Mouse (Mus musculus) frontal cortex, postnatal 36 days (tissue): ENCODE measurements at regions not wholly inside any gene's neighbourhood (a gene's known extent, or its start where the extent isn't known, plus 50 kb on each side); places are given as distances from the start of the nearest gene placed in this dataset.
"Not testable (repeated sequence)": the region's sequence is repeated elsewhere in the genome, so short reads cannot be mapped to it uniquely, and the experiment has no call there.

Experiments
- DNase-seq, 2 experiments: peaks; one replicate each; pipeline ENCODE4 v3.0.0; 2022; ENCODE audit warnings: low spot score in 2 of 2

- DNase-seq: no peak
Measured at GRCm38 (mm10) chr11:9932360-9933265, 740.9 kb downstream of the Abca13 start.

DNA sequence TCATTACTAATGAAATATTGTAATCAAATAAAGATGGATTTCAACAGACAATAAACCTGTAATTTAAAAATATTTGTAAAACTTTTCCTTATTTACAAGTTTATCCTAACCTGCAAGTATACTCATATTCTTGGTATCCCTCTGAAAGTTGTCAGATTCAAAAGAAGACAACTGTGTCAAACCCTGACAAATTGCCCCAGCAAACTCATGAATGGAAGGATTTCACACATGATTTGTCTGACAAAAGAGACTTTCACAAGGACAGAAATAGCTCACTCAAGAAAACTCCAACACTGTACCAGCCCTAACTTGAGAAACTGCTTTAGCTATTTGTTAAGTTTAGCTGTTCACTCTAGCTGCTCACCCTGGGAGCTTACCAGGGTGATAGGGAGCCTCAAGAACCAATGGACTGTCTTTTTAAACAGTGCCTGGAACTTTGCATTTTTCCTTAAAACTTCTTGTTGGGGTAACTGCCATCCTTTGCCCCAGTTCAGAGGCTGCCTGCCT lies 771.0 kb downstream of the Abca13 start:
- no peak for DNase-seq

DNA sequence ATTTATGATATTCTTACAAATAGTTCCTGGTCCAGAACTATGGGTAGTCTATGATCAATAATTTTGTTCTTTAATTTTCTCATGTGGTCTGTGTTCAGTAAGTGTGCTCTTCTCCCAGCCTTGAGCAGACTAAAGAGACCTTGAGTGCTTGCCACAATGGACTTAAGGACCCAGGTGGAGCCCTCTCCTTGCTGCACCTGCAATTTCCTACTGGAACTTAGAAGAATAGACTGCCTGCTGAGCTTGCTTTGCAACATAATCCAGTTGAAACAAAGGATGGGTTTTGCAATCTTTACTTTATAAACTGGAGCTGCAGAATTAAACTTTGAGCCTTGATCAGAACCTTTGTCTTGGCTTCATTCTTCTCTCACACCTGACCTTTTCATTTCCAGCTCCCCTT lies 791.2 kb downstream of the Abca13 start:
- no peak for DNase-seq

GRCm38 (mm10) chr11:9994601-9995166 lies 802.9 kb downstream of the Abca13 start:
- DNase-seq: no peak

- no peak for DNase-seq
Measured at GRCm38 (mm10) chr11:9995356-9995755, 803.6 kb downstream of the Abca13 start.

DNA sequence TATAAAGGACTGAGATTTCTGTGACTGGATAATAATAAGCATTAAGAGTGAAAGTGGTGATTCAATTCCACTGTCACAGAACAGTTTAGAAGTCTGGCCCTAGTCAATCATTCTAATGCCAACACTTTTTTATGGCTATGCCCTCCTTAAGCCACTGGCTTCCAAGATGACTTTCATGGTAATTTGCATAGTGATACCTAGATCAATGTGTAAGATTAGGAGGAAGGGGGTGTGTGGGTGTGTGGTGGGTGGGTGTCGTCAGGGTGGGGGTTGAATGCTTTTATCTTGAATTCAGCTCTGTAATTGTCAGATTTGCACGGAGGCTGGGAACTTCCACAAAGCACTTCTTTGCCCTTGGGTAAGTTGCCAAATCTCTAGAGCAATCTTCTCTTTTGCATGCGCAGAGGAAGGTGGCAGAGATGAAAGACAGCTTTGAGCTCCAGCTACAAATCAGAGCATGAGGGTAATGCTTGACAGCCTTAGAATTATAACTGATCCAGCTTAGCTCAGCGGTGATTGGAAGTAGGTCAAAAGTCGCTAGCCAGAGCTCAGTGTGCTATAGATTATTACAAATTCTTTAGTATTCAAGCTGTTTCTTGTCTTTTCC lies 805.9 kb downstream of the Abca13 start:
- peak in 1 of 2 experiments; percentile 2 for DNase-seq

- DNase-seq: no peak
Measured at GRCm38 (mm10) chr11:10002170-10002569, 810.4 kb downstream of the Abca13 start.

DNA sequence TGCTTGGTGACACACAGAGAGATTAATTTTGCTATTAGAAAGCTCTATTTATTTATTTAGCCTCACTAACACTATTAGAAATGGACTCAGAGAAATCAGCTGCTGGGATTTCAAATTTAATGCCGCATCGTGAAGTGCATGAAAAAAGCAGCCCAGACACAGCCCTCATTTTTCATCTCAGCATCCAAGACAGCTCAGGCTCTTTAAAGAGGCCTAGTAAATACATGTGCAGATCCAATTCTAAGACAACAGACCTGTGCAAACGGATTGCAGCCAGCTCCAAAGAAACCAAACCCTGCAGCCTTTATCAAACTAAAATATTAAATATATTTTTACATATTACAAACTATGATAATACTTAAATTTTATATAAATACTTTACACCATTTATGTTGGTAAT lies 815.1 kb downstream of the Abca13 start:
- no peak for DNase-seq

- DNase-seq: no peak
Measured at GRCm38 (mm10) chr11:10046593-10046992, 854.9 kb downstream of the Abca13 start.

DNA sequence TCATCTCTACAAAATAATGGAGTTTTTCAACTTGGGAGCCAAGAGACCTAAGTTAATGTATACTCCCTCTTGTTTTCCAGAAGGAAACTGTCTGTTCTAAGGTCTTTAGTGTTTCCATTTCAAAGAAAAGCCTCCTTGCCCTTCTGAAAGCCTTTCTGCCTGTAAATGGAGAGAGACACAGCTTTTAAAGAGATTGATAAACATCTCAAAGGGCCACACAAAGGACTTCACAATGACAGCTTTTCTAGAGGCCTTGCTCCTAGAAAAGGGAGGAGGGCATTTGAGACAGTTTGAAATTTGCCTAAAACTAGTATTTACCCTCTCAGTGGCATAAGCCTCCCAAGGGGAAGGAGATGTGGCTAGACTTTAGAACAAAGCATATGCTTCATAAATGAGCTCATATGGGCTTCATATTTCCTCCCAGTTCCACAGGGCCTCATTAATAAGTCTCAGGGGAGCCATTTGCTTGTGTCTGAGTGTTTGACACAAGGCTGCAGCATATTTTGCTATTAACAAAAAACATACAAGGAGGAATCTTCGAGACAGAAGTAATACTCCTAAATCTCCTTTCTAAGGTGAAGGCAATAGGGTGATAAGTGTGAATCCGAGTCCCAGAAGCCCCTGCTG lies 860.0 kb downstream of the Abca13 start:
- DNase-seq: no peak

GRCm38 (mm10) chr11:10071881-10072280 lies 880.1 kb downstream of the Abca13 start:
- no peak for DNase-seq

DNA sequence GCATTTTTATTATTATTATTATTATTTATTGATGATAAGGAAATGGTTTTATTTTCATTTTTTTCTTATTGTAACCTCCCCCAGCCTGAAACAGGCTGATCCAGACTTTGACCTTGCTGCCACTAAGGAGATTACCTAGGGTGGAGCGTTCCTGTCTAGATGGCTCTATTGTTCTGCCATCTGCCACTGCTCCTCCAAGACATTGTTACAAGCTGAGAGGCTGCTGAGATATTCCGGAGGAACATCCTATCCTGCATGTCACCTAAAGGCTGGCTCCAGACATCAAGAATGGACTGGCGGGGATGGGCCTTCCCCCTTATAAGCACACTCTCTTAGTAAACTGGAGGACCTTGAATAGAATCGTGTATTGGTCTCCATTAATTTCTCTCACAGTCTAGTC lies 896.2 kb downstream of the Abca13 start:
- DNase-seq: no peak

DNA sequence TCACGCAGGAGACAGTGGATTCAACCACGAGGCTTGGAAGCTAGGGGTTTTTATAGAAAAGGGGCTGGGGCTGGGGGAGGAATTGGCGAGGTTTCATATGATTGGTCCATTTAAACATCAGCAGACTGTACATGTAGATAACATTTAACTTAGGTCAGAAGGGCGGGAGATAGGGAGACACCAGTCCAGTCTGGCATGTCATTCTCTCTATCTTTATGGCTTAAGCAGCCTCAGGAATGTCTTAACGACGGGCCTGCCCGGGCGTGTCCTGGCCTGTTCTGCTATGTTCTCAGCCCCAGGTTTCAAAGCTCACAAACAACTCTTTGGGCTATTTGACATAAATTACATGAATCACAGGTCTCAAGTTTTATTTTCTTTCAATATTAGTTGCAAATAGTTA lies 910.6 kb downstream of the Abca13 start:
- not testable (repeated sequence) for DNase-seq

DNA sequence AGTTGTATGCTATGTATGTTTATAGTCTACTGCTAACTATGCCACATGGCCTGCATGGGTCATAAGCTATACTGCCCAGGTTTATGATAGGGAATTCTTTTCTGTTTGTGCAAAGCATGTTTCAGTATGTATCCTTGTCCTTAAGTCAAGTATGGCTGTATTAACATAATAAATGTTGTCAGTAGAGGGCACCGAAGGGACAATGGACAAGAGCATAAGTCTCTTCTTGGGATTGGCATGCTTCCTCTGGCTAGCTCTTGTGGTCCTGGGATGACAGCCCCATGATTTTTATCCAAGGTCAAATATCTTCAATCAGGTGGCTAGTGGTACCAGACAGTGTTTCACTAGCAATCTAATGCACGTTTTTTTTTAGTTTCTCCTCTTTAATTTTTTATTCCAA lies 913.3 kb downstream of the Abca13 start:
- no peak for DNase-seq

DNA sequence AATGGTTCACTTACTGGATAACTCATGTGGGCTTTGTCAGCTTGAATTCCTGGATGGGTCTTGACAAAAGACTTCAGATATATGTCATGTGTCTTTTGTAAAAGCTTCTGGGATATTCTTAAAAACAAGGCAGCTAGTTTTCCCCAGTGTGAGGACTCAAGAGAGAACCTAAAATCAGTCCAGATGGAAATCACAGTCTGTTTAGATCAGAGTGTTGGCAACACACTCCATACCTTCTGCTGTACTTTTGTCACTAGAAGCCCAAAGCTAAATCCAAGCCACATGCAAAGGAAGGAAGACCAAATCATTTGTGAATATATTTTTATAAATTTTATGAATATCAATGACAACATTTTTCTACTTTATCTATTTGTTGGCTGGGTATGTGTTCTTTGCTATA lies 950.4 kb downstream of the Abca13 start:
- DNase-seq: no peak

GRCm38 (mm10) chr11:10149160-10149559 lies 957.4 kb downstream of the Abca13 start:
- no peak for DNase-seq

- DNase-seq: peak; percentile 10 to 60
Measured at GRCm38 (mm10) chr11:10153836-10154235, 960.2 kb upstream of the Vwc2 start.

DNA sequence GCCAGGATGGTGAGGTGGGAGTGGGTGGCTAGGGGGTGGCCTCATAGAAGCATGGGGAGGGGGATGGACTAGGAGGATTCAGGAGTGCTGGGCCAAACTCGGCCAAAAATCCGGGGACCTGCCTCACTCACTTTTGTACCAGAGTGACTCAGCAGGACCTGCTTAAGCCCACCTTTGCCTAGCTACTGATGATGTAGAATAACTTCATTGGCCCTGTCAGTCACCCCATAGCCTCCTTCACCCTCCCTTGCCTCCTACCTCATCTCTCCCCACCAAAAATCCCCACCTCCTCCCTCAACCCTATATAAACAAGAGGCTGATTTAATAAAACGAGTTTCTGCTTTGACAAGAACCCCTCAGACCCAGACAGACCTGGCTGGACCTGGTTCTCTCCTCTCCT lies 920.3 kb upstream of the Vwc2 start:
- DNase-seq: no peak

DNA sequence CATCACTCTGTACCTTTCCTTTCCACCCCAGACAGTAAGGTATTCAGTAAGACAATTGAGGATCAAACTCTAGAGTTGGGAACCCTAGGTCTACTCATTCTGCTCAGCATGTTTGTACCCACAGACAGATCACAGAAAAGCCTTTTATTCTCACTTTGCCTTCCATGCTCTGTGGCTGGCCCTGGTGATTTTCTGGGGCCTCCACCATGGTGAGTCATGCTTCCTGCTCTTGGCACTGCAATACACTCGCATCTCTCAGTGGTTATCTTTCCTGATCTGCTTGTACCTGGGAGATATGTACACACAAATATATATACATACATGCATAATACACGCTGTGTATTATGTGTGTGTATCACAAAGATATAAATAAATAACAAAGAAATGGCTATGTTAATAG lies 919.2 kb upstream of the Vwc2 start:
- DNase-seq: no peak

GRCm38 (mm10) chr11:10201021-10201420 lies 913.0 kb upstream of the Vwc2 start:
- DNase-seq: no peak

GRCm38 (mm10) chr11:10205257-10205656 lies 908.8 kb upstream of the Vwc2 start:
- no peak for DNase-seq
